Mouse (Mus musculus) olfactory bulb, adult 2 months (tissue): ENCODE measurements at regions not wholly inside any gene's neighbourhood (a gene's known extent, or its start where the extent isn't known, plus 50 kb on each side); places are given as distances from the start of the nearest gene placed in this dataset.

Source experiments
- H3K27ac ChIP-seq: fragments of 200-500 bp; 2 replicates; pipeline ENCODE4 v1.5.1; 2012; ENCODE audit warnings: low read depth, low read length; ENCODE audit not compliant: insufficient read depth
- H3K4me1 ChIP-seq: fragments of 200-500 bp; 2 replicates; pipeline ENCODE4 v1.6.1; 2012; ENCODE audit warnings: low read length; ENCODE audit not compliant: control insufficient read depth, insufficient read depth
- H3K4me3 ChIP-seq: fragments of 200-500 bp; 2 replicates; pipeline ENCODE4 v1.5.1; 2012; ENCODE audit warnings: mild to moderate bottlenecking, low read depth, low read length, moderate library complexity; ENCODE audit not compliant: insufficient read depth
- CTCF ChIP-seq: fragments of 200-500 bp; IDR thresholded peaks from 2 replicates; pipeline ENCODE4 v1.5.1; 2012; ENCODE audit warnings: low read depth, mild to moderate bottlenecking, low read length, moderate library complexity; ENCODE audit not compliant: insufficient read depth
- POLR2A ChIP-seq: fragments of 200-500 bp; IDR thresholded peaks from 2 replicates; pipeline ENCODE4 v1.6.1; 2012; ENCODE audit warnings: mild to moderate bottlenecking, low read depth, low read length, moderate library complexity; ENCODE audit not compliant: insufficient read depth
- WGBS: fragments of 180-500 bp; shearing (Covaris S2); methylation state at CpG from one replicate; pipeline ENCODE4 v1.1.7; 2018; 5-methylcytosine and 5-hydroxymethylcytosine counted together

- no peak for TF ChIP-seq POLR2A
- TF ChIP-seq CTCF, result no peak
- Histone ChIP-seq H3K4me1 (no peaks in the 10 kb centered on the region), H3K4me3 (no peak overlapping the region), H3K27ac (no peak overlapping the region)
- WGBS, result 83% methylated on average over 3 of the region's 3 CpGs
Measured at GRCm38 (mm10) chr16:97234321-97234720, 63.8 kb upstream of the Dscam start.

- H3K4me1 ChIP-seq, result no peaks in the 10 kb centered on the region
- no peak overlapping the region for H3K4me3 ChIP-seq
- WGBS, result 80% methylated on average over 5 of the region's 5 CpGs
- TF ChIP-seq CTCF, result no peak
- no peak overlapping the region for H3K27ac ChIP-seq
Measured at GRCm38 (mm10) chr16:97239626-97240025, 69.1 kb upstream of the Dscam start.

- no peak overlapping the region for H3K4me3 ChIP-seq
- no peaks in the 10 kb centered on the region for H3K4me1 ChIP-seq
- no peak overlapping the region for H3K27ac ChIP-seq
- 82% methylated on average over 7 of the region's 7 CpGs for WGBS
- no peak for TF ChIP-seq CTCF
- TF ChIP-seq POLR2A, result no peak
Measured at GRCm38 (mm10) chr16:97240085-97240484, 69.5 kb upstream of the Dscam start.

- TF ChIP-seq POLR2A (no peak), CTCF (no peak)
- Histone ChIP-seq H3K27ac (no peak overlapping the region), H3K4me3 (no peak overlapping the region), H3K4me1 (no peaks in the 10 kb centered on the region)
- WGBS, result 57% methylated on average over 8 of the region's 8 CpGs
Measured at GRCm38 (mm10) chr16:97240859-97241360, 70.4 kb upstream of the Dscam start.

GRCm38 (mm10) chr16:97241639-97242038 lies 71.1 kb upstream of the Dscam start:
- no peaks in the 10 kb centered on the region for H3K4me1 ChIP-seq
- TF ChIP-seq POLR2A (no peak), CTCF (no peak)
- H3K27ac ChIP-seq, result no peak overlapping the region
- no peak overlapping the region for H3K4me3 ChIP-seq

- TF ChIP-seq POLR2A (no peak), CTCF (no peak)
- 82% methylated on average over 6 of the region's 6 CpGs for WGBS
- peaks cover 2% of the 10 kb centered on the region; the same call in 1 of the 2 replicates for H3K4me1 ChIP-seq
- H3K27ac ChIP-seq, result no peak overlapping the region
- H3K4me3 ChIP-seq, result no peak overlapping the region
Measured at GRCm38 (mm10) chr16:97250488-97250887, 79.9 kb upstream of the Dscam start.

GRCm38 (mm10) chr16:97252551-97252950 lies 82.0 kb upstream of the Dscam start:
- no peak for TF ChIP-seq POLR2A
- TF ChIP-seq CTCF, result no peak
- peaks cover 2% of the 10 kb centered on the region; the same call in 1 of the 2 replicates for H3K4me1 ChIP-seq
- H3K4me3 ChIP-seq, result no peak overlapping the region
- 83% methylated on average over 1 of the region's 1 CpGs for WGBS
- no peak overlapping the region for H3K27ac ChIP-seq

GRCm38 (mm10) chr16:97252997-97253635 lies 82.6 kb upstream of the Dscam start:
- Histone ChIP-seq H3K27ac (no peak overlapping the region), H3K4me1 (peaks cover 2% of the 10 kb centered on the region; the same call in 1 of the 2 replicates), H3K4me3 (no peak overlapping the region)
- 28% methylated on average over 2 of the region's 2 CpGs for WGBS
- no peak for TF ChIP-seq CTCF
- no peak for TF ChIP-seq POLR2A

GRCm38 (mm10) chr16:97258821-97259220 lies 88.3 kb upstream of the Dscam start:
- H3K4me3 ChIP-seq, result no peak overlapping the region
- WGBS, result 86% methylated on average over 6 of the region's 6 CpGs
- TF ChIP-seq CTCF, result no peak
- no peak for TF ChIP-seq POLR2A
- H3K27ac ChIP-seq, result no peak overlapping the region
- H3K4me1 ChIP-seq, result peaks cover 5% of the 10 kb centered on the region
